Mouse (Mus musculus) forebrain, embryonic 14.5 days (tissue): Measurements from ENCODE around the gene Dnajc19. TPM values are rescaled to one million over a fixed set of nuclear protein-coding genes. Genes with fewer than 3 reads are reported as not detected.

Experiments
- ATAC-seq: fragments of 200-750 bp; cut with Nextera tagmentation; 2 replicates; pipeline ENCODE4 v1.8.0; 2017; ENCODE audit warnings: mild to moderate bottlenecking, moderate library complexity
- DNase-seq: peaks from one replicate; pipeline ENCODE4 v3.0.0-alpha.2; 2015; ENCODE audit warnings: low spot score
- H3K27ac ChIP-seq: fragments of 300-500 bp; sonication (generic); 2 replicates; pipeline ENCODE4 v1.5.1; 2014; ENCODE audit warnings: low read depth, mild to moderate bottlenecking, control low read depth, low read length, moderate library complexity
- H3K27me3 ChIP-seq: fragments of 300-500 bp; sonication (generic); replicated peaks from 2 replicates; pipeline ENCODE4 v1.6.1; 2014; ENCODE audit warnings: low read length, control low read depth, mixed read lengths; ENCODE audit not compliant: control insufficient read depth, insufficient read depth
- H3K36me3 ChIP-seq: fragments of 300-500 bp; sonication (generic); 2 replicates; pipeline ENCODE4 v1.6.1; 2014; ENCODE audit warnings: low read length, control low read depth; ENCODE audit not compliant: control insufficient read depth, insufficient read depth
- H3K4me1 ChIP-seq: fragments of 300-500 bp; sonication (generic); 2 replicates; pipeline ENCODE4 v1.6.1; 2014; ENCODE audit warnings: antibody characterized with exemption, low read length, control low read depth; ENCODE audit not compliant: control insufficient read depth, insufficient read depth
- H3K4me2 ChIP-seq: fragments of 300-500 bp; sonication (generic); 2 replicates; pipeline ENCODE4 v1.6.1; 2014; ENCODE audit warnings: mild to moderate bottlenecking, control low read depth, low read length
- H3K4me3 ChIP-seq: fragments of 300-500 bp; sonication (generic); 2 replicates; pipeline ENCODE4 v1.5.1; 2014; ENCODE audit warnings: low read depth, low read length, control low read depth
- H3K9ac ChIP-seq: fragments of 300-500 bp; sonication (generic); 2 replicates; pipeline ENCODE4 v1.6.1; 2014; ENCODE audit warnings: mild to moderate bottlenecking, low read length, control low read depth, moderate library complexity
- H3K9me3 ChIP-seq: fragments of 300-500 bp; sonication (generic); replicated peaks from 2 replicates; pipeline ENCODE4 v1.6.1; 2016; ENCODE audit warnings: low read length, control low read depth, mixed read lengths; ENCODE audit not compliant: control insufficient read depth
- WGBS: fragments of 180-500 bp; shearing (Covaris S2); extraction: QIAGEN DNeasy Blood & Tissue Kit; methylation state at CpG from one replicate; pipeline ENCODE4 v1.1.7; 2014; 5-methylcytosine and 5-hydroxymethylcytosine counted together
- polyA plus RNA-seq: library from polyadenylated mRNA; unstranded; fragments of >200 nt; fragmentation: Nextera tagmentation; extraction: Ambion mirVana; gene quantifications from 2 replicates; pipeline ENCODE4 v1.2.1, GENCODE M21; 2014

The Dnajc19 gene
- polyA plus RNA-seq, 1 experiment from 2014 or later, result 170 TPM

DNA sequence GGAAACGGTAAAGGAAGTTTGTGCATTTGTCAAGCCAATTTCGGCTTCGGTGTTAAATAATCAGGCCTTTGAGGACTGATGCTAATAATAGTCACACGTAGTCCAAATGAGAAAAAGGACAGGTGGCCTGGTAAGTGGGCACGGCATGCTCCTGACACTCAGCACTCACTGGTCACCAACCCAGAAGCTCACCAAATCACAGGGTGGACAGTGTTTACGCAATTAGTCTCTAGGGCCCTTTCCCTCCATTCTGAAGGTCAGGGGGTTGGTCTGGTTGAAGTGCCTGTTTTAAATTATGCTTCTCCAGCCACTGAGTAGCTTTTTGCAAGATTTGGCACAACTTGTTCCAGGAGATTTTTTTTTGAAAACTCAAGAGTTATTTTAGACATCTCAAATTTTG lies 72.9 kb downstream of the Dnajc19 start:
- no peaks in the 10 kb centered on the region for H3K4me1 ChIP-seq
- H3K4me3 ChIP-seq, result no peak overlapping the region
- H3K36me3 ChIP-seq, result no peaks in the 10 kb centered on the region
- WGBS, result 83% methylated on average over 6 of the region's 6 CpGs
- no peak overlapping the region for H3K4me2 ChIP-seq
- H3K27ac ChIP-seq, result no peak overlapping the region
- no peak overlapping the region for H3K9ac ChIP-seq
- no peak for ATAC-seq
- no peaks in the 10 kb centered on the region for H3K27me3 ChIP-seq
- no peaks in the 10 kb centered on the region for H3K9me3 ChIP-seq
- no peak for DNase-seq

DNA sequence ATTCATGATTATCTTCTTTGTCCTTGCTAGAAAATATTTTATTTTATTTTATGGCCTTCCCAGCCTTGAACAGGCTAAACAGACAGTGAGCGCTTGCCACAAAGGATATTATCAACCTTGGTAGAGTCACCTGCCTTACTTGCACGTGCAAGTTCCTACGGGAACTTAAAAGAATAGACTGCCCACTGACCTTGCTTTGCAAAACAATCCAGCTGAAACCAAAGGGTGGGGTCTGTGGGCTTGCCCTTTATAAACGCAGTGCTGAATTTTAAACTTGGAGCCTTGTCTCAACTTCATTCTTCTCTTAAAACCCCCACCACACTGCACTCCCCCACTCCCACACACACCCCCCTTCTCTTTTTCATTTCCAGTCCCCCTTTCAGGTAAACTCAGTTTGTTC lies 73.5 kb downstream of the Dnajc19 start:
- no peaks in the 10 kb centered on the region for H3K4me1 ChIP-seq
- H3K9me3 ChIP-seq, result no peaks in the 10 kb centered on the region
- WGBS, result 58% methylated on average over 4 of the region's 4 CpGs
- ATAC-seq, result no peak
- no peak overlapping the region for H3K4me3 ChIP-seq
- no peak overlapping the region for H3K27ac ChIP-seq
- no peak overlapping the region for H3K4me2 ChIP-seq
- no peak overlapping the region for H3K9ac ChIP-seq
- no peaks in the 10 kb centered on the region for H3K27me3 ChIP-seq
- DNase-seq, result no peak
- H3K36me3 ChIP-seq, result no peaks in the 10 kb centered on the region

DNA sequence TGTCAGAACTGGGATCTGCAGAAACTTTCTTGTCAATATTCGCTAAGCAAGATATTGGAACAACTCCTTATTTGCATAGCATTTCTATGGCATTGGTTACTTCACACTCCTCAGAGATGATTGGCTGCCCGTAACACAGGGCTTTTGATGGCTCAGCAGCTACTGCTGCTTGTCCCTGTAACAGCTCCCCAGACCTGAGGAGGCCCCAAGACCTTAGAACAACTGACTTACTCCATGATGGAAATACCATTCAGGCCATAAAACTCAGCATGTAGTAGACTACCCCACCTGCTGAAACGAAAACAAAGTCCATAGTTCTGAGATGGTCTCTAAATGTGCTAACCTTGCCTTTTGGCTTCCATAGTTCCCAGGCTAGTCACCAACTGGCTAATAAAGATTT lies 74.3 kb downstream of the Dnajc19 start:
- Histone ChIP-seq H3K4me1 (no peaks in the 10 kb centered on the region), H3K36me3 (no peaks in the 10 kb centered on the region), H3K9me3 (no peaks in the 10 kb centered on the region), H3K4me2 (no peak overlapping the region), H3K27me3 (no peaks in the 10 kb centered on the region), H3K9ac (no peak overlapping the region), H3K27ac (no peak overlapping the region), H3K4me3 (no peak overlapping the region)
- DNase-seq (no peak), ATAC-seq (no peak)
- WGBS, result 63% methylated on average over 3 of the region's 3 CpGs

DNA sequence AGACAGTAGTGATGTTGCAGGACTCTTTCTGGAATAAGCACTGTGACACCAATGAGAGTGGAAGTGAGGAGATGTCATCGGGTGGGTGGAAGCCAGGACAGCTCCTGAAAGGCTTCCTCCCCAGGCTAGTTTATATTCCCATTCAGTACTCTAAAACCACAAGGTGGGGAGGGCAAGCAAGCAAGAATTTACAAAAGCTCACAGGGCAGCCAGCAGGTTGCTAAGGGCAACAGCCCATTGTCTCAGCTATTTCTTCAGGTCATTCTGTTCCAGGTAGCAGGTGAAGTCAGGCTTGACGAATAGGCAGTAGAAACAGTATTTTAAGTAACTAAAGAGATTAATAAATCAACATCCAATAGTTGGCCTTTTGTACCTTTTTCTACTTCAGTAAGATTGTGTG lies 74.8 kb downstream of the Dnajc19 start:
- WGBS, result 24% methylated on average over 2 of the region's 2 CpGs
- H3K9me3 ChIP-seq, result no peaks in the 10 kb centered on the region
- no peak for ATAC-seq

More for the DNA sequence above, 74.8 kb downstream of the Dnajc19 start:
- Histone ChIP-seq H3K4me1 (no peaks in the 10 kb centered on the region), H3K4me2 (no peak overlapping the region), H3K27ac (no peak overlapping the region), H3K4me3 (no peak overlapping the region), H3K36me3 (no peaks in the 10 kb centered on the region), H3K9ac (no peak overlapping the region), H3K27me3 (no peaks in the 10 kb centered on the region)
- no peak for DNase-seq

Other genes starting within 250 kb of the Dnajc19 start
- 9.8 and 12.9 TPM in 2 replicates for gene Ccdc39, start 237.0 kb downstream of the Dnajc19 start, polyA plus RNA-seq
- gene Fxr1, start 61.4 kb downstream of the Dnajc19 start, polyA plus RNA-seq, result 45.5 and 47.0 TPM in 2 replicates